Mouse (Mus musculus) common myeloid progenitor, adult 5-6 weeks (primary cell): ENCODE measurements around the gene Creg1. TPM values are rescaled to one million over a fixed set of nuclear protein-coding genes. Genes with fewer than 3 reads are reported as not detected.
"Not testable (repeated sequence)": the region's sequence is repeated elsewhere in the genome, so short reads cannot be mapped to it uniquely, and the experiment has no call there.

Experiments
- ATAC-seq: replicated peaks from 2 replicates; pipeline ENCODE4 v1.8.0; 2016; ENCODE audit warnings: low read depth, mild to moderate bottlenecking, moderate TSS enrichment, inconsistent platforms; ENCODE audit not compliant: poor library complexity, severe bottlenecking
- total RNA-seq: library from RNA; stranded (forward); fragments of 200-1000, 187-1606 nt; gene quantifications from 2 replicates; pipeline ENCODE4 v1.2.3, GENCODE M21; 2017

The Creg1 gene
- total RNA-seq, 1 experiment from 2014 or later, result 144 TPM

- no peak for ATAC-seq
Measured at GRCm38 (mm10) chr1:165748053-165748452, 15.5 kb upstream of the Creg1 start.

- peak; percentile 86 for ATAC-seq
Measured at GRCm38 (mm10) chr1:165751142-165751541, 12.4 kb upstream of the Creg1 start.

- no peak for ATAC-seq
Measured at GRCm38 (mm10) chr1:165751838-165752237, 11.7 kb upstream of the Creg1 start.

GRCm38 (mm10) chr1:165754205-165754604 lies 9.3 kb upstream of the Creg1 start:
- ATAC-seq, result no peak

GRCm38 (mm10) chr1:165755194-165755593 lies 8.4 kb upstream of the Creg1 start:
- no peak for ATAC-seq

- ATAC-seq, result no peak
Measured at GRCm38 (mm10) chr1:165761522-165762305, 1.8 kb upstream of the Creg1 start.

- not testable (repeated sequence) for ATAC-seq
Measured at GRCm38 (mm10) chr1:165762498-165762897, 1.0 kb upstream of the Creg1 start.

GRCm38 (mm10) chr1:165762914-165763634 lies 472 bp upstream of the Creg1 start:
- peak; percentile 46 for ATAC-seq

- no peak for ATAC-seq
Measured at GRCm38 (mm10) chr1:165764571-165764970, 1.0 kb downstream of the Creg1 start.

GRCm38 (mm10) chr1:165765041-165765440 lies 1.5 kb downstream of the Creg1 start:
- ATAC-seq, result no peak

- no peak for ATAC-seq
Measured at GRCm38 (mm10) chr1:165765651-165766294, 2.2 kb downstream of the Creg1 start.

GRCm38 (mm10) chr1:165766295-165766890 lies 2.8 kb downstream of the Creg1 start:
- peak; percentile 13 for ATAC-seq

- 0 out of 2 replicates have a peak, but pooled peaks have one; percentile 13 for ATAC-seq
Measured at GRCm38 (mm10) chr1:165768894-165769512, 5.5 kb downstream of the Creg1 start.

- ATAC-seq, result no peak
Measured at GRCm38 (mm10) chr1:165770181-165770759, 6.7 kb downstream of the Creg1 start.

GRCm38 (mm10) chr1:165771491-165771897 lies 7.9 kb downstream of the Creg1 start:
- peak; percentile 84 for ATAC-seq

GRCm38 (mm10) chr1:165771998-165772397 lies 8.5 kb downstream of the Creg1 start:
- no peak for ATAC-seq

GRCm38 (mm10) chr1:165775518-165776294 lies 12.2 kb downstream of the Creg1 start:
- peak; percentile 50 for ATAC-seq

- peak; percentile 45 for ATAC-seq
Measured at GRCm38 (mm10) chr1:165779954-165780585, 16.5 kb downstream of the Creg1 start.
